Mouse (Mus musculus) heart, embryonic 12.5 days (tissue): ENCODE data around the gene Pik3r6. TPM values are rescaled to one million over a fixed set of nuclear protein-coding genes. Genes with fewer than 3 reads are reported as not detected.

Experiments
- ATAC-seq: fragments of 200-750 bp; cut with Nextera tagmentation; 2 replicates; pipeline ENCODE4 v1.8.0; 2017; ENCODE audit warnings: moderate TSS enrichment, moderate library complexity; ENCODE audit not compliant: insufficient number of reproducible peaks, low FRiP score
- H3K27ac ChIP-seq: fragments of 300-500 bp; sonication (generic); 2 replicates; pipeline ENCODE4 v1.5.1; 2016; ENCODE audit warnings: mild to moderate bottlenecking, moderate library complexity; ENCODE audit not compliant: poor library complexity, severe bottlenecking
- H3K27me3 ChIP-seq: fragments of 300-500 bp; sonication (generic); replicated peaks from 2 replicates; pipeline ENCODE4 v1.6.1; 2016; ENCODE audit warnings: mild to moderate bottlenecking, moderate library complexity
- H3K36me3 ChIP-seq: fragments of 300-500 bp; sonication (generic); 2 replicates; pipeline ENCODE4 v1.6.1; 2016; ENCODE audit warnings: mild to moderate bottlenecking, moderate library complexity
- H3K4me1 ChIP-seq: fragments of 300-500 bp; sonication (generic); replicated peaks from 2 replicates; pipeline ENCODE4 v1.6.1; 2016; ENCODE audit warnings: mild to moderate bottlenecking
- H3K4me2 ChIP-seq: fragments of 300-500 bp; sonication (generic); 2 replicates; pipeline ENCODE4 v1.6.1; 2016; ENCODE audit warnings: mild to moderate bottlenecking, moderate library complexity
- H3K4me3 ChIP-seq: fragments of 300-500 bp; sonication (generic); 2 replicates; pipeline ENCODE4 v1.5.1; 2016; ENCODE audit warnings: mild to moderate bottlenecking
- H3K9ac ChIP-seq: fragments of 300-500 bp; sonication (generic); 2 replicates; pipeline ENCODE4 v1.6.1; 2016; ENCODE audit warnings: mild to moderate bottlenecking, moderate library complexity
- H3K9me3 ChIP-seq: fragments of 300-500 bp; sonication (generic); replicated peaks from 2 replicates; pipeline ENCODE4 v1.6.1; 2016; ENCODE audit warnings: mild to moderate bottlenecking, moderate library complexity
- WGBS: fragments of 180-500 bp; shearing (Covaris S2); methylation state at CpG from one replicate; pipeline ENCODE4 v1.1.7; 2016; 5-methylcytosine and 5-hydroxymethylcytosine counted together
- polyA plus RNA-seq: library from polyadenylated mRNA; unstranded; fragments of >200 nt; fragmentation: Nextera tagmentation; extraction: Ambion mirVana; gene quantifications from 2 replicates; pipeline ENCODE4 v1.2.1, GENCODE M21; 2016

Gene Pik3r6
- 2.1 and 3.1 TPM in 2 replicates for polyA plus RNA-seq

DNA sequence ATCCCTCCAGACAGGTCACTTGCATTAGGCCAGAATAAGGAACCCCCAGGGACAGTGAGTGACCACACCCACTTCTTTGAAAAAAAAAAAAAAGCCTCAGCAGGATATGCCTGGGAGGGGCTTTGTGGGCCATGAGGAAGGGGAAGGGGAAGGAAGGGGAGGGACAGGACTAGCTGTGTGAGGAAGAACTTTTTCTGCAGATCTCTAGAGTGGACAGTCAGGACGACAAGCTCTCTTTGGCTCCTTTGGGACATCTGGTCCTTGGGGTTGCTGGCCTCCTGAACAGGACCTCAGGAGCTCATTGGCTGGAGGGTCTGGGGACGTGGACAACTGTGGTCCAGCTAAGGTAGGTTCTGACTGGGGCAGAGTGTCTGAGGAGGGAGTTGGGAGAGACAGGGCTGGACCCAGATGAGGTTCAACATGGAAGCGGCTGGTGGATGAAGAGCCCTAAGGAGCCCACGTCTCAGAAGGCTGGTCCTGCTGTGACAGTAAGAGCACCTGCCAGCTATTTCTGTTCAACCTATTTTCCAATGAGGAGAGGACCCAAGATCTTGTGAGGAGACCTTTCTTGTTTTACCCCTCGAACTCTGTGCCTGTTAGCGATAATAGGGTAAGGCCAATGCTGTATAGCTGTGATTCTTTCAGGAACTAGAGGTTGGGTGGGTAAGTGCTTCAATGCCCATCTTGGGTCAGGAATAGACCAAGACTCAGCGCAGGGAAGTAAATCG lies at the start of gene Pik3r6:
Gene Pik3r6, plus strand, starts transcription at position 118 of the 728 bp plus-strand sequence.
- Histone ChIP-seq H3K36me3 (no peaks in the 10 kb centered on the region), H3K4me1 (peaks cover 12% of the 10 kb centered on the region), H3K4me3 (no peak within 1 kb of the TSS; the same call in 1 of the 2 replicates), H3K27ac (no peak within 1 kb of the TSS), H3K9me3 (no peaks in the 10 kb centered on the region), H3K9ac (no peak within 1 kb of the TSS), H3K4me2 (peak within 1 kb of the TSS; percentile 29), H3K27me3 (peaks cover 13% of the 10 kb centered on the region)
- 75% methylated on average over 8 of the region's 8 CpGs for WGBS
- no peak for ATAC-seq

DNA sequence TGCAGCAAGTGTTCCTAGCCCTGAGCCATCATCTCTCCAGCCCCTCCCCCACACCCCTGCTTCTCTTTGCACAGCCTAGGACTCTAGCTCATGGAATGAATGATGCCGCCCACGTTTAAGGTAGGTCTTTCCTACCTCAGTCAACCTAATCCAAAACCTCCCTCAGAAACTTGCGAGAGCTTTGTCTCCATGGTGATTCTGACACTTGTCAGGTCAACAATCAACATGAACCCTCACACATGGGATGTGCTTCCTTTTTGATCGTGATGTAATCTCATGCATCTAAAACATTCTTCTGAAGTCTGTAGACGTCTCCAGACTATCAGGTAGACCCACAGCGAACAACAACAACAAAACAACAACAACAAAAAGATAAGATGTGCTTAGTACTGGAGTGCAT lies 49.5 kb upstream of the Pik3r6 start:
- Histone ChIP-seq H3K27ac (no peak overlapping the region), H3K9ac (no peak overlapping the region), H3K4me2 (no peak overlapping the region), H3K27me3 (peaks cover 6% of the 10 kb centered on the region; the same call in 1 of the 2 replicates), H3K4me1 (peaks cover 12% of the 10 kb centered on the region), H3K9me3 (no peaks in the 10 kb centered on the region), H3K36me3 (no peaks in the 10 kb centered on the region), H3K4me3 (no peak overlapping the region)
- ATAC-seq, result no peak
- WGBS, result 54% methylated on average over 6 of the region's 6 CpGs

DNA sequence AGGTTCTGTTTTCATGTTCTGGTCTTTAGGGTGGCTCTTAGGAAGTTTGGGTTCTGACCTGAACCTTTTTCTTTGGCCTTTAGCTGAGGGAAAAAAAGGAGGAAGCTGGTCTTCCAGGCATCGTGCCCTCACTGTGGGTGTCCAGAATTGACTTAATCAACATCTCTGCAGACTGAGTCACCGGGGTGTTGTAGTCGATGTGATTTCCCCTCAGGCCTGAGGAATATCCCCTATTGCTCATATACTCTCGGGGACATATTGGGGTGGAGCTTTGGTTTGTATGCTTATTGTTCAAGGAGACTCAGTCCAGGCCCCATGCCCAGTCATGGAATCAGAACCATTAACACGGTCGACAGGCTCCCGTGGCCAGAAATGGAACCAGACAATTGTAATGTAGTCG lies 44.7 kb upstream of the Pik3r6 start:
- H3K27ac ChIP-seq, result no peak overlapping the region
- peaks cover 11% of the 10 kb centered on the region; the same call in 1 of the 2 replicates for H3K27me3 ChIP-seq
- WGBS, result 69% methylated on average over 8 of the region's 8 CpGs
- H3K9me3 ChIP-seq, result 0 out of 2 replicates have a peak, but pooled peaks cover 2% of the 10 kb centered on the region
- no peak for ATAC-seq
- no peaks in the 10 kb centered on the region for H3K36me3 ChIP-seq
- H3K4me3 ChIP-seq, result no peak overlapping the region
- H3K4me1 ChIP-seq, result no peaks in the 10 kb centered on the region
- H3K9ac ChIP-seq, result no peak overlapping the region
- no peak overlapping the region for H3K4me2 ChIP-seq

DNA sequence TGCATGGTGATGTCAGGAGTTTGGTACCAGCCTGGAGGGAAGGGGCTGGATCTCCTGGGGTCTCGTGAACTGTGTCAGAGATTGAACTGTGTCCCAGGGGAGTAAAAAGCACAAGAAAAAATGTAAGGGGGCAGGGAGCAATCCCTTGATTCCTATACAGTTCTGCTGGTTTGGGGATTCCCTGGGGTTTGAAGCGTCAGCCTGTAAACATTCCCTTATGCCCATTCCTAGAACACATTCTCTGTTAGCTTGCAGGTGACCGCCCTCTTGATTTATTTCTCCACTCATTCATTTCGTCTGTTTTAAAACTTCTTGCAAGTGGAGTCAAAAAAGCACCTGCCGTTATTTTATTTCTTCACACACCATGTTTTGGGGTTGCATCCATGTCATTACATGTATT lies 43.8 kb upstream of the Pik3r6 start:
- Histone ChIP-seq H3K27me3 (peaks cover 11% of the 10 kb centered on the region; the same call in 1 of the 2 replicates), H3K4me2 (no peak overlapping the region), H3K9me3 (0 out of 2 replicates have a peak, but pooled peaks cover 2% of the 10 kb centered on the region), H3K27ac (no peak overlapping the region), H3K9ac (no peak overlapping the region), H3K4me1 (no peaks in the 10 kb centered on the region), H3K36me3 (no peaks in the 10 kb centered on the region), H3K4me3 (no peak overlapping the region)
- 79% methylated on average over 5 of the region's 5 CpGs for WGBS
- no peak for ATAC-seq

DNA sequence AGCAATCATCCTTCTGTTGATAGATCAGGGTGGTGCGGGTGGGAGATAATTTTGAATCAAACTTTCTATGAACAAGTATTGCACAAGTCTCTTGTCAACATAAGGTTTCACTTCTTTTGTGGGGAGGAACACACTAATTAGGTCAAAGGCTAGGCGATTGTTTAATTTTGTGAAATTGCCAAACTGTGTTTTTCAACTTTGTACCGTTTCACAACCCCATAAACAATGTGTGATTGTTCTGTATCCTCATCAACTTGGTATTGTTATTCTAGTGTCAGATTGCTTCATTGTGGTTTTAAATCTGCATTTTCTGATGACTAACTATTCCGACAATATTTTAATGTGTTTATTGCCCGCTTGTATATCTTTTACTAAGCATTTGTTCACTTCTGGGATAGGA lies 43.3 kb upstream of the Pik3r6 start:
- Histone ChIP-seq H3K4me2 (no peak overlapping the region), H3K27ac (no peak overlapping the region), H3K36me3 (no peaks in the 10 kb centered on the region), H3K9me3 (0 out of 2 replicates have a peak, but pooled peaks cover 2% of the 10 kb centered on the region), H3K9ac (no peak overlapping the region), H3K4me1 (no peaks in the 10 kb centered on the region), H3K27me3 (peaks cover 14% of the 10 kb centered on the region; the same call in 1 of the 2 replicates), H3K4me3 (no peak overlapping the region)
- no peak for ATAC-seq
- WGBS, result 84% methylated on average over 5 of the region's 5 CpGs

DNA sequence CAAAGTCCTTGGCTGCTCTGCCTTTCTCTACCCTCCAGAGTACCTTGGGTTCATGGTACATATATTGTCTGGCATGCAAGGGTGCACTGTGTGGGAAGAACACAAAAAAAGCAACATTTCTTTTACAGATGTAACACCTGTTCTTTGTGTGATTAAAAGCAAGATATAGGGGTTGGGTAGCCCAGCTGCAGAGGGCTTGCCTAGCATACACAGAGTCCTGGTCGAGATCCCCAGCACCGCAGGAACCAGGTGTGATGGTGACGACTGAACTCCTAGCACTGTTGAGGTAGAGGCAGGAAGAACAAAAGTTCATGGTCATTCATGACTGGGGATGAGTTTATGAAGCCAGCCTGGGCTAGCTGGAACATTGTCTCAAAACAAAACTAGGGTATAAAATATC lies 40.1 kb upstream of the Pik3r6 start:
- no peak overlapping the region for H3K4me3 ChIP-seq
- H3K4me2 ChIP-seq, result no peak overlapping the region
- WGBS, result 72% methylated on average over 3 of the region's 3 CpGs
- ATAC-seq, result no peak
- peaks cover 20% of the 10 kb centered on the region; the same call in 1 of the 2 replicates for H3K27me3 ChIP-seq
- H3K9ac ChIP-seq, result no peak overlapping the region
- no peaks in the 10 kb centered on the region for H3K4me1 ChIP-seq
- 0 out of 2 replicates have a peak, but pooled peaks cover 2% of the 10 kb centered on the region for H3K9me3 ChIP-seq
- H3K27ac ChIP-seq, result no peak overlapping the region
- no peaks in the 10 kb centered on the region for H3K36me3 ChIP-seq

DNA sequence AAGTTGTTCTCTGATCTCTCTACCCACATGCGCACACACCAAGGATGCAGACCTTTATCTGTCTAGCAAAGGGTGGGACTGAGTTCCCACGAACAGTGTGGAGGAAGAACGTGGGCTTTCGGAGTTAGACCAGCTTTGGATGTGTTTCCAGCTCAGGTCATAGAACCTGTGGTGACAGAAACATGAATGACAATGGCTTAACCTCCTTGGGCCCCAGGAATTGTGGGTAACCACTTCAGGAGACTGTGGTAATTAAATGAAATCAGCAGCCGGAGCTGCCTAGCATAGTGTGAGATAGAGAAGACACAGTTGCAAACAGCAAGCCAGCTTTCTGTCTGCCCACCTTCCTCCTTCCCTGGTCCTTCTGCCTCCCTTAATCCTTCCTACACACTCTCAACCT lies 38.6 kb upstream of the Pik3r6 start:
- Histone ChIP-seq H3K4me2 (no peak overlapping the region), H3K4me3 (no peak overlapping the region), H3K36me3 (no peaks in the 10 kb centered on the region), H3K9me3 (0 out of 2 replicates have a peak, but pooled peaks cover 2% of the 10 kb centered on the region), H3K27ac (no peak overlapping the region), H3K27me3 (peaks cover 20% of the 10 kb centered on the region; the same call in 1 of the 2 replicates), H3K9ac (no peak overlapping the region), H3K4me1 (no peaks in the 10 kb centered on the region)
- ATAC-seq, result no peak
- WGBS, result 61% methylated on average over 5 of the region's 5 CpGs

DNA sequence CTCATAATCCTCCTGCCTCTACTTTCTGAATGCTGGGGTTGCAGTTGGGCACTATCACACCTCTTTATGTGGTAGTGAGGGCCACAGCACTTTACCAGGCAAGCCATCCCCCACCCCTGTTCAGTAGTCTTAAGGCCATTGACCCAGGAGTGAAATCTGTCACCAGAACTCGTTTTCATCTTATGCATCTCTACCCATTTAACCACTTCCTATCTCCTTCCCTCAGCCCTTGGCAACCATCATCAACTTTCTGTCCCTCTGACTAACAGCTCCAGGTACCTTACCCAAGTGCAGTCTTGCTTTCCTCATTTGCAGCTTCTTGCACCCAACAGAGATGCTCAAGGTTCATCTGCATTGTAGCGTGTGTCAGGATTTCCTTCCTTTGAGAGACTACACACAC lies 37.7 kb upstream of the Pik3r6 start:
- peaks cover 24% of the 10 kb centered on the region; the same call in 1 of the 2 replicates for H3K27me3 ChIP-seq

DNA sequence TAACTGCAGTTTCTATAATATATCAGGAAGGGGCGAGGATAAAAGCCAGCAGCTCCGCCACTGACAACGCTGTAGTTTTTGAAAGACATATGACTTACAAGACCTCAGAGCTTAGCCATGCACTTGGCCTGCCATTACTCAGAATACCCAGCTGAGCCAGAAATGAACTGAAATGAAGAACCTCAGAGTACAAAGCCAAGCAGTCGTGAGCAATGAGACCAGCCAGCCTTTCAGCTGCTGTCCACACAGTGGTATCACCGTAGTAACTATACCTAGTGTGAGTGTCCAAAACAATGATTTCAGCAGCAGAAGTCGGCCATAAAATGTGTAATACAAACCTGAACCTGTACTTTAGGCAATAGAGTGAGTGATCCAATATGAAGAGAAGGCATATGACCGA lies 35.4 kb upstream of the Pik3r6 start:
- Histone ChIP-seq H3K4me2 (no peak overlapping the region), H3K4me1 (no peaks in the 10 kb centered on the region), H3K9me3 (no peaks in the 10 kb centered on the region), H3K4me3 (no peak overlapping the region), H3K27me3 (peaks cover 31% of the 10 kb centered on the region; the same call in 1 of the 2 replicates), H3K27ac (no peak overlapping the region), H3K9ac (no peak overlapping the region), H3K36me3 (no peaks in the 10 kb centered on the region)
- 81% methylated on average over 7 of the region's 7 CpGs for WGBS
- no peak for ATAC-seq

More for the DNA sequence above, 37.7 kb upstream of the Pik3r6 start:
- Histone ChIP-seq H3K4me1 (no peaks in the 10 kb centered on the region), H3K4me3 (no peak overlapping the region), H3K9me3 (0 out of 2 replicates have a peak, but pooled peaks cover 1% of the 10 kb centered on the region), H3K4me2 (no peak overlapping the region), H3K9ac (no peak overlapping the region), H3K27ac (no peak overlapping the region), H3K36me3 (no peaks in the 10 kb centered on the region)
- ATAC-seq, result no peak
- 62% methylated on average over 2 of the region's 2 CpGs for WGBS

DNA sequence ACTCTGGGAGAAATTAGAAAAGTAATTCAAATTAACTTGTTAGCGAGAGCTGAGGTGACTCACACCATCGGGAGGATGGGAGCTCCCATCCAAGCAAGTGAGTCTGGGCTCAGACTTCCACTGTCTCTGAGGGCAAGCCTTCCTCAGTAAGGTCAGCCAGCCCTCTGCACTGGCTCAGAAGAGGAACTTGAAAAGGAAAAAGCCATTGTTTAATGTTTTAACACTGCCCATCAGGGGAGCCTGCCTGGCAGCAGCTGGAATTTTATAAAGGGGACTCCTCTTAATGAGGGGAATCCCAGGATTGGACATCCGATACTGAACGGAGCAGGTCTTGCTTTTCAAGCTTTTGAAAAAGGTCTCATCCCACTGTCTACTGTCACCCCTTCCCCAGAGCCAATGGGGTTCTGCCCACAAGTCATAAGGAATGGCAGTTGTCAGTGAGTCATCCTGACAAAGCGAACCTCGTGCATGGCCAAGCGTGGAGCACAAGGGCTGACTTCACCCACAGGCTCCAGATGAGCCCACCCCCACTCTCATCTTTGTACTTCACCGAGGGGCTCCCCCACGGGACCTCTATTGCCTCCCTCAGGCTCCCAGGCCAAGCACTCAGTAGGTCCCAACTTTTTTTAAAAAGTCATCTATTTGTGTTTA lies 34.7 kb upstream of the Pik3r6 start:
- Histone ChIP-seq H3K27ac (no peak overlapping the region), H3K36me3 (no peaks in the 10 kb centered on the region), H3K9me3 (no peaks in the 10 kb centered on the region), H3K4me3 (no peak overlapping the region), H3K4me1 (no peaks in the 10 kb centered on the region), H3K4me2 (no peak overlapping the region), H3K27me3 (peaks cover 30% of the 10 kb centered on the region; the same call in 1 of the 2 replicates), H3K9ac (no peak overlapping the region)
- 73% methylated on average over 9 of the region's 9 CpGs for WGBS
- no peak for ATAC-seq

DNA sequence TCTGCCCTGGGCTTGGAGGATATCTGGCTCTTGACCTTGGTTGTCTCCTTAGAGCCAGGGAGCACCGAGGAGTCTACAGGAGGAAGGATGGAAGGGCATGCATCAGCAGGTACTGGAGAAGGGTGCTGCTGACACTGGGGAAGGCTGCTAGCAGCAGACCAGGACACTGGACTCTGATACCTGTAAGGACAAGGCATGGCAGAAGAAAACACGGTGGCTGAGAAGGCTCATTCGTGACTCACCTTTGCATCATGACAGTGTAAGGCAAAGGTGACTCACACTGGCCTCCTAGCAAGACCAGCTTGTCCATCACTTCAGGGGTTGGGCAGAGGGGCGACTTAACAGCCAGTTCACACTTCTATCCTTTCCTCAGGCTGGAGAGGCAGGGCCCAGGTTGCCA lies 33.9 kb upstream of the Pik3r6 start:
- Histone ChIP-seq H3K9ac (no peak overlapping the region), H3K4me1 (no peaks in the 10 kb centered on the region), H3K4me2 (no peak overlapping the region), H3K36me3 (no peaks in the 10 kb centered on the region), H3K4me3 (no peak overlapping the region), H3K27me3 (peaks cover 36% of the 10 kb centered on the region), H3K27ac (no peak overlapping the region), H3K9me3 (no peaks in the 10 kb centered on the region)
- WGBS, result 68% methylated on average over 4 of the region's 4 CpGs
- no peak for ATAC-seq
